Mouse (Mus musculus) E14TG2a.4 (cell line): ENCODE measurements around the gene Golga4.

Experiments
- CTCF ChIP-seq: conservative IDR thresholded peaks from 2 replicates; pipeline ENCODE4 v1.5.1; 2014; ENCODE audit warnings: low read length
- NANOG ChIP-seq: IDR thresholded peaks from 2 replicates; pipeline ENCODE4 v1.6.1; 2014; ENCODE audit warnings: borderline replicate concordance, low read length, mixed read lengths
- POU5F1 ChIP-seq: IDR thresholded peaks from 2 replicates; pipeline ENCODE4 v1.6.1; 2014; ENCODE audit warnings: low read length, borderline replicate concordance

- TF ChIP-seq CTCF (no peak), POU5F1 (no peak), NANOG (no peak)
Measured at GRCm38 (mm10) chr9:118468301-118468700, 37.8 kb upstream of the Golga4 start.
